Mouse (Mus musculus): Measurements from ENCODE around the gene 3110001I22Rik. TPM values are rescaled to one million over a fixed set of nuclear protein-coding genes. Genes with fewer than 3 reads are reported as not detected.

3110001I22Rik gene
- total RNA-seq, 2 experiments from 2014 or later, result 1.5 to 4.2 TPM

DNA sequence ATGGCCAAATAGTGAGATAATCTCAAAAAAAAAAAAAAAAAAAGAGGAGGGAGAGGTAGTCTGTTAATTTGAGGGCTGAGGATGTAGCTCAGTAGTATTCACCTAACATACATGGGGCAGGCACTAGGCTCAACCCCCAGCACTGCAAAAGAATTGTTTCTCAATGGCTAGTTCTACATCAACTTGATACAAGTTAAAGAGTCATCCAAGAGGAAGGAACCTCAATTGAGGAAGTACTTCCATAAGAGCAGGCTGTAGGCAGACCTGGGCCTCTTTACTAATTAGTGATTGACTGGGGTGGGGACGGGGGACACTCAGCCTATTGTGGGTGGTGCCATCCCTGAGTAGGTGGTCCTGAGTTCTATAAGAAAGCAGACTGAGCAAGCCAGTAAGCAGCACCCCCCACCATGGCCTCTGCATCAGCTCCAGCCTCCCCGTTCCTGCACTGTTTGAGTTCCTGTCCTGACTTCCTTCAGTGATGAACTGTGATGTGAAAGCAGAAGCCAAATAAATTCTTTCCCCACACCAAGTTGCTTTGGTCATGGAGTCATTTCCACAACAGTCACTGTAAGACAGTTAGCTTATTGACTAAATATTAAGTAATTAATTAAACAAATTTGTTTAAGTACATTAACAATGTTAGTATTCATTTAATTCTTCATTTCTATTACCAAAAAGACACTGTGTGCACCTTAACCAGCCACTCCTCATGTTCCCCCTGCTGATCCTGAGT is 45.3 kb downstream of the 3110001I22Rik start:
- no peak for DNase-seq

DNA sequence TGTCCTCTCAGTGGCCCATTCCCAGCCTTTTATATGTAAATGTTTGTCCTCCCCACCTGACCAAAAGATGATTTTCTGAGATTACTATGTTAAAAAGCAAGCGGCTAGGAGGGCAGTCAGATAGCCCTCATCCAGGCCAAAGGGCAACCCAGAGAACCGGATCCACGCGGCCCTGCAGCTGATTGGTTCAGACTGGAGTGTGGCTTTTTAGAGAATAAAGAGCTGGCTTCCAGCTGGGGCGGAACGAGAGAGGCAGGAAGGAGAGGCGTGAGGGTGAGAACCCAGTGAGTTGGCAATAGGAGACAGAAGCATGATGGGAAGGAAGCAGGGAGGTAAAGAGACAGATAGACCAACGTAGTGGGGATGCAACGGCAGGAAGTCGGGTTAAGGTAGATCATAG is 51.2 kb downstream of the 3110001I22Rik start:
- DNase-seq, result no peak

DNA sequence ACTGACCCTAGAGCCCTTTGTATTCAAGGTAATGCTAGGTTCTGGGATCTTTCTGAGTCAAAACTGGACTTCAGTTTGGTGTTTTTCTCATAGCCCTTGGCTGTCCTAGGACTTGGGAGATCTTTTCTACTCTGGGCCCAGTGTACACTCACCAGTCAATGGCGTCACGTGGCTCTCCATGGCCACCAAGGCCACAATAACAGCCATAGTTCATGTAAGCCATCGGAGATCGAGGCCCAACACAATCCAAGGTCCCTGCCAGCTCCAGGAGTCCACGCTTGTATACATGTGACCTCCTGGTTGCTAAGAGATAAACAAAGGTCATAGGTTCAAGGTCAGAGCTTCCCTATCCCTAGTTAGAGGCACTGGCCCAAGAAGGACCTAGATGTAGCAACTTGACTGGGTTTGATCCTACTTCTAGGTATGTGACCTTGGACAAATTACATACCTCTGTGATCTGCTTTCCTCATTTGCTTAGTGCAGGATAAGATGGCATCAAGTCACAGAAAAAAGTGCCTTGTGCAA is 56.1 kb downstream of the 3110001I22Rik start:
- no peak for DNase-seq

Other genes with a start within 250 kb of the 3110001I22Rik start
- gene Parn, start 3.8 kb upstream of the 3110001I22Rik start, total RNA-seq (2021), result 10 to 100 TPM; 12.5 to 14.7 TPM
- gene Bfar, start 71 bp upstream of the 3110001I22Rik start, total RNA-seq (2021), result 10 to 100 TPM; 27.6 to 35.0 TPM
- not detected for gene Pla2g10, start 59.1 kb downstream of the 3110001I22Rik start, total RNA-seq (2021)
- gene Rrn3, start 108.8 kb downstream of the 3110001I22Rik start, total RNA-seq (2021), result 10 to 100 TPM; 26.7 to 28.0 TPM
- gene Ntan1, start 146.9 kb downstream of the 3110001I22Rik start, total RNA-seq (2021), result 10 to 100 TPM; 44.9 to 49.9 TPM
- gene Pdxdc1, start 231.2 kb downstream of the 3110001I22Rik start, total RNA-seq (2021), result 10 to 100 TPM; 45.9 to 54.0 TPM
- gene Mpv17l, start 231.2 kb downstream of the 3110001I22Rik start, total RNA-seq (2021), result 1 to 10 TPM; 2.9 to 3.8 TPM